Comparison of ENCODE assay signal across 8 mouse cellular contexts in genomic region chr8:126539355-126540093, GRCm38 (mm10). TPM values are rescaled to one million over a fixed set of nuclear protein-coding genes. Genes with fewer than 3 reads are reported as not detected.
A peak's percentile ranks its signal among the peaks of the same experiment; 100 is the strongest.
DNase-seq lines count a peak whose midpoint lies in the region; ATAC-seq lines count a peak whose summit lies in the region.

No protein-coding gene starts in this region.

- peak; percentile 51; the same call in 1 of the 2 replicates for ATAC-seq in kidney, embryonic 14.5 days (ENCODE audit: low FRiP score, low TSS enrichment)
- ATAC-seq in midbrain, embryonic 11.5 days (ENCODE audit: low FRiP score): peak; percentile 56

- H3K27ac ChIP-seq in kidney, embryonic 14.5 days (ENCODE audit: low read depth, low read length): peak overlapping the region; percentile 59
- peak overlapping the region; percentile 64; the same call in 1 of the 2 replicates for H3K27ac ChIP-seq in midbrain, embryonic 11.5 days (ENCODE audit: low read depth, low read length)

- no peaks in the 10 kb centered on the region for H3K9me3 ChIP-seq in kidney, embryonic 14.5 days (ENCODE audit: control insufficient read depth, low read length)
- no peaks in the 10 kb centered on the region for H3K9me3 ChIP-seq in midbrain, embryonic 11.5 days (ENCODE audit: control insufficient read depth, low read length)

- no peaks in the 10 kb centered on the region for H3K36me3 ChIP-seq in kidney, embryonic 14.5 days (ENCODE audit: control insufficient read depth, insufficient read depth, low read length)
- H3K36me3 ChIP-seq in midbrain, embryonic 11.5 days (ENCODE audit: control insufficient read depth, insufficient read depth, low read length): no peaks in the 10 kb centered on the region

- H3K4me1 ChIP-seq in kidney, embryonic 14.5 days (ENCODE audit: control insufficient read depth, insufficient read depth, low read length): peaks cover 47% of the 10 kb centered on the region
- peaks cover 43% of the 10 kb centered on the region for H3K4me1 ChIP-seq in midbrain, embryonic 11.5 days (ENCODE audit: control insufficient read depth, insufficient read depth, low read length)

- H3K9ac ChIP-seq in kidney, embryonic 14.5 days (ENCODE audit: low read depth, low read length): 0 out of 2 replicates have a peak overlapping the region, but pooled peaks have one; percentile 4
- 0 out of 2 replicates have a peak overlapping the region, but pooled peaks have one; percentile 22 for H3K9ac ChIP-seq in midbrain, embryonic 11.5 days (ENCODE audit: low read length)

- 20% methylated on average over 10 of the region's 10 CpGs for WGBS in kidney, embryonic 14.5 days
- 72% methylated on average over 10 of the region's 10 CpGs for WGBS in midbrain, embryonic 11.5 days

- H3K4me2 ChIP-seq in kidney, embryonic 14.5 days (replicated peaks; ENCODE audit: low read depth, low read length): no peak overlapping the region; the same call in 1 of the 2 replicates
- peak overlapping the region; percentile 32 for H3K4me2 ChIP-seq in midbrain, embryonic 11.5 days

- no peak overlapping the region for H3K4me3 ChIP-seq in kidney, embryonic 14.5 days (ENCODE audit: low read length)
- H3K4me3 ChIP-seq in midbrain, embryonic 11.5 days (ENCODE audit: low read depth, low read length): no peak overlapping the region

- DNase-seq in adrenal gland, postnatal 10 days: peak; percentile 37
- no peak for DNase-seq in adrenal gland, adult 8-10 months
- DNase-seq in ZHBTc4 (ENCODE audit: low read depth, low spot score): peak; percentile 44
- DNase-seq in heart, adult 11 months: peak; percentile 98
- peak; percentile 86 for DNase-seq in midbrain, embryonic 11.5 days (ENCODE audit: low spot score, missing footprints)
- DNase-seq in right cerebral cortex, adult 18-20 months: no peak
- DNase-seq in cerebellum, adult 11-12 months: no peak

- H3K27me3 ChIP-seq in kidney, embryonic 14.5 days (ENCODE audit: control insufficient read depth, insufficient read depth, low read length): no peaks in the 10 kb centered on the region
- no peaks in the 10 kb centered on the region for H3K27me3 ChIP-seq in midbrain, embryonic 11.5 days (ENCODE audit: control insufficient read depth, insufficient read depth, low read length)

RNA-seq across cellular contexts. Expression of gene Irf2bp2, which starts 54.3 kb away (rescaled TPM):
- total RNA-seq in adrenal gland, postnatal 10 days (2021): 100 to 1,000 TPM in 1 of 2 experiments, 10 to 100 TPM in 1; 91.0 to 110 TPM
- total RNA-seq in adrenal gland, adult 8-10 months (2022): 100 to 1,000 TPM in 2 of 4 experiments, 10 to 100 TPM in 2; 74.4 to 129 (median 98.9) TPM
- polyA plus RNA-seq in kidney, embryonic 14.5 days (2014; fragmentation: Nextera tagmentation; extraction: Ambion mirVana): 11.6 and 14.6 TPM in 2 replicates
- 4.4 and 4.5 TPM in 2 replicates for polyA plus RNA-seq in midbrain, embryonic 11.5 days (2014; fragmentation: Nextera tagmentation; extraction: Ambion mirVana)

Comparison
In these comparisons a context has a peak if more than half of its experiments do, and no peak if none do; other contexts are left out.
1. DNase-seq: peak in adrenal gland, postnatal 10 days (single experiment), ZHBTc4 (single experiment), heart, adult 11 months (single experiment) and midbrain, embryonic 11.5 days (single experiment); none in adrenal gland, adult 8-10 months (single experiment), right cerebral cortex, adult 18-20 months (single experiment) and cerebellum, adult 11-12 months (single experiment).